Mouse (Mus musculus) lung, adult 2 months (tissue): ENCODE results near the gene Il1rl2.

Experiments
- CTCF ChIP-seq: fragments of 200-500 bp; IDR thresholded peaks from 2 replicates; pipeline ENCODE4 v1.5.1; 2011; ENCODE audit warnings: mild to moderate bottlenecking, low read length, control low read depth; ENCODE audit not compliant: insufficient read depth
- POLR2A ChIP-seq: fragments of 200-500 bp; IDR thresholded peaks from 2 replicates; pipeline ENCODE4 v1.6.1; 2011; ENCODE audit warnings: low read depth, mild to moderate bottlenecking, control low read depth, low read length, borderline replicate concordance; ENCODE audit errors: extremely low read depth

- TF ChIP-seq POLR2A (no peak), CTCF (no peak)
Observed at GRCm38 (mm10) chr1:40359731-40360130, 35.3 kb downstream of the Il1rl2 start.
